Mouse (Mus musculus) ES-Bruce4 (cell line): ENCODE measurements around the gene 4930442H23Rik. TPM values are rescaled to one million over a fixed set of nuclear protein-coding genes. Genes with fewer than 3 reads are reported as not detected.
"Not testable (repeated sequence)": the region's sequence is repeated elsewhere in the genome, so short reads cannot be mapped to it uniquely, and the experiment has no call there.

ENCODE experiments used
- H3K27ac ChIP-seq: 2 replicates; pipeline ENCODE4 v1.5.1; 2012; ENCODE audit warnings: low read length, inconsistent platforms; ENCODE audit not compliant: insufficient read depth
- H3K27me3 ChIP-seq: 2 replicates; pipeline ENCODE4 v1.6.1; 2012; ENCODE audit warnings: mild to moderate bottlenecking, low read length, inconsistent platforms; ENCODE audit not compliant: control insufficient read depth, poor library complexity, insufficient read depth, severe bottlenecking
- H3K36me3 ChIP-seq: 2 replicates; pipeline ENCODE4 v1.6.1; 2012; ENCODE audit warnings: inconsistent platforms, mild to moderate bottlenecking, low read length, moderate library complexity; ENCODE audit not compliant: control insufficient read depth, poor library complexity, insufficient read depth, severe bottlenecking
- H3K4me1 ChIP-seq: one replicate; pipeline ENCODE4 v1.8.1; 2011; ENCODE audit warnings: low read length; ENCODE audit not compliant: control insufficient read depth, insufficient read depth
- H3K4me3 ChIP-seq: 2 replicates; pipeline ENCODE4 v1.5.1; 2011; ENCODE audit warnings: low read depth, mild to moderate bottlenecking, low read length
- H3K9ac ChIP-seq: 2 replicates; pipeline ENCODE4 v1.6.1; 2012; ENCODE audit warnings: low read depth, mild to moderate bottlenecking, inconsistent platforms; ENCODE audit not compliant: poor library complexity, severe bottlenecking
- H3K9me3 ChIP-seq: replicated peaks from 2 replicates; pipeline ENCODE4 v1.6.1; 2012; ENCODE audit warnings: mild to moderate bottlenecking, low read length, inconsistent platforms; ENCODE audit not compliant: control insufficient read depth, poor library complexity, insufficient read depth, severe bottlenecking
- CTCF ChIP-seq: IDR thresholded peaks from one replicate; pipeline ENCODE4 v1.8.1; 2011; ENCODE audit warnings: low read depth, low read length
- EP300 ChIP-seq: IDR thresholded peaks from 2 replicates; pipeline ENCODE4 v1.6.1; 2011; ENCODE audit warnings: low read depth, low read length; ENCODE audit not compliant: insufficient read depth
- POLR2A ChIP-seq: IDR thresholded peaks from one replicate; pipeline ENCODE4 v1.8.1; 2011; ENCODE audit warnings: low read length; ENCODE audit not compliant: insufficient read depth
- polyA plus RNA-seq: library from polyadenylated mRNA; stranded (reverse); fragments of >200 nt; gene quantifications from 2 replicates; pipeline ENCODE4 v1.2.4, GENCODE M21; 2011; ENCODE audit warnings: low read depth; ENCODE audit not compliant: missing spikeins, insufficient read depth, insufficient read length

Gene 4930442H23Rik
- polyA plus RNA-seq, 1 experiment: not detected

DNA sequence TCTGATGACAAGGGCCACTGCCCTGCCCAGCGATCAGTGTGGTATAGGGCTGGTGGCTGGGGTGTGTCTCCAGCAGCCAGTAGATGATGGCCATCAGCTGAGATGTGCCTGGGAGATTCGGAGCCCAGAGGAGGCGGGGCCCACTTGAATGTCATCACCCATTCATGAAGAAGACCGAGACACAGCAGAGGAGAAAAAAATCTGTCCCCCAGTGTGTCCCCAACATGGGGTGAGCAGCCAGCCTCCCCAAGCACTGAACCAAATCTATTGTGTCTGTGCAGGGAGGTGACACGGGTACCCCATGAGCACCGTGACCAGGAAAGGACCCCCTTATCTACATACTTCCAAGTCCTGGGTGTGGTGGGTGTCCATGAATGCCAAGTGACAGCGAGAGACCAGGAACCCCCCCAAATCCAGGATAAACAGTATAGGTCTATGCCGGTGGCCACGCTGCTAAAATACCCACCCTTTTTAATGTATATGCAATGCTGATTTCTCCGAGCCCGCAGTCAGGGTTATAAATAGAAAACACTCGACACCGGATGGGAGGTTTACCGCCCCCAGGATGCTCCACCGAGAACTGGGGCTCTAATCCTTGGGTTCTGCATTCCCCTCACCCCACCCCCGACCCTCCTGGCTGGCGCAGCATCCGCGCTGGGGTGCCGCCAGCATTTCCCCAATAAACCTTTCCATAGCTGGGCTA is 46.2 kb upstream of the 4930442H23Rik start:
- H3K27me3 ChIP-seq: no peaks in the 10 kb centered on the region

DNA sequence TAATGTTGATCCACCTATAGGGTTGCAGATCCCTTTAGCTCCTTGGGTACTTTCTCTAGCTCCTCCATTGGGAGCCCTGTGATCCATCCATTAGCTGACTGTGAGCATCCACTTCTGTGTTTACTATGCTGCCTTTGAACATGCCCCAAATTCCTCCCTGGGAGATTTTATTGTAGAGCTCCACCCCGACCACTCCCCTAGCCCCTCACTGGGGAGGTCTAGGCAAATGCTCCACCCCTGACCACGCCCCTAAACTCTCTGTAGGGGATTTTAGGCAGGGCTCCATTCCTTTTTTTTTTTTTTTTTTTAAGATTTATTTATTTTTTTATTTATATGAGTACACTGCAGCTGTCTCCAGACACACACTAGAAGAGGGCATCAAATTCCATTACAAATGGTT is 40.1 kb upstream of the 4930442H23Rik start:
- not testable (repeated sequence) for H3K36me3 ChIP-seq, H3K27ac ChIP-seq, H3K4me1 ChIP-seq

More for the DNA sequence above, 46.2 kb upstream of the 4930442H23Rik start:
- TF ChIP-seq EP300 (peak; percentile 46; the same call in 1 of the 2 replicates), CTCF (no peak), POLR2A (no peak)
- Histone ChIP-seq H3K4me1 (no peaks in the 10 kb centered on the region), H3K36me3 (no peaks in the 10 kb centered on the region), H3K27ac (no peak overlapping the region), H3K9me3 (no peaks in the 10 kb centered on the region), H3K4me3 (peak overlapping the region; percentile 39), H3K9ac (no peak overlapping the region)

DNA sequence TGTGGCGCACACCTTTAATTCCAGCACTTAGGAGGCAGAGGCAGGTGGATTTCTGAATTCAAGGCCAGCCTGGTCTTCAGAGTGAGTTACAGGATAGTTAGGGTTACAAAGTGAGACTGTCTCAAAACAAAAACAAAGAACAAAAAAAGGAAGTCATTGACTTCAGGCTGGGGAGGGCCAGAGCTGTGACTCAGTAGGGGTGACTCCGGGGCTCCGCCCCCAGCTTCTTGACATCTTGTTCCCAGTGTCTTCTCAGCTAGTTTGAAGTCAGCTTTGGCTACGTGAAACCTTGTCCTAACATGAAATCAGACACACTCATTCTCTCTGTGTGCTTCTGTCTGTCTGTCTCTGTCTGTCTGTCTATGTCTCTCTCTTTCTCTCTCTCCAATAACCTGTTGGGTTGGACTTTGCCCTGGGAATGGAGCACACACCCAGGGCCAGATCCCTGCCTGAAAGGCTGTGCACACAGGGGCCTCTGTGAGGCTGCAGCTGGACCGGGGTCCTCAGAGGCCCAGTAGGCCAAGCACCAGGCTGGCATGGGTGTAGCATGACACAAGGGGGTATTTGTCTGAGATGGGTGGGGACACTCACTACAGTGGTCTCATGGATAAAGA is 37.9 kb upstream of the 4930442H23Rik start:
- no peaks in the 10 kb centered on the region for H3K27me3 ChIP-seq
- peaks cover 2% of the 10 kb centered on the region for H3K4me1 ChIP-seq
- no peak overlapping the region for H3K4me3 ChIP-seq
- no peaks in the 10 kb centered on the region for H3K9me3 ChIP-seq
- no peak overlapping the region for H3K9ac ChIP-seq
- TF ChIP-seq POLR2A (no peak), EP300 (no peak), CTCF (no peak)
- H3K27ac ChIP-seq: no peak overlapping the region
- no peaks in the 10 kb centered on the region for H3K36me3 ChIP-seq

More for the DNA sequence above, 40.1 kb upstream of the 4930442H23Rik start:
- not testable (repeated sequence) for H3K9ac ChIP-seq, H3K9me3 ChIP-seq, H3K4me3 ChIP-seq, H3K27me3 ChIP-seq

DNA sequence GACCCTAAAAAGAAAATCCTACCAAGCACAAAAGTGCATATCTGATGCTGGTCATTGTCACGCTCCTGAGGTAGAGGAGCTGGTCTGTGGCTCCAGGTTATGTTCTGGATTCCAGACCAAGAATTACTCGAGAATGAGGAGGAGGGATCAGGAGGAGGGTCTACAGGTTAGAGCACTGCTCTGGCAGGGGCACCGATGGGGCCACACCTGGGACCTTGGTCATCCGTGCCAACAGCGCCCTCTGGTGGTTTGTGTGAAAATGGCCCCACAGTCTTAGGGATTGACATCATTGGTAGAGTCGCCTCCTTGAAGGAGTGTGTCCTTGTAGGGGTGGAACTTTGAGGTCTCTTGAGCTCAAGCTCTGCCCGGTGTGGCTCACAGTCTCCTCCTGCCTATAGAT is 34.3 kb upstream of the 4930442H23Rik start:
- H3K4me3 ChIP-seq: no peak overlapping the region
- H3K9me3 ChIP-seq: no peaks in the 10 kb centered on the region
- peaks cover 2% of the 10 kb centered on the region for H3K4me1 ChIP-seq
- H3K27ac ChIP-seq: no peak overlapping the region
- H3K9ac ChIP-seq: no peak overlapping the region
- TF ChIP-seq POLR2A (no peak), CTCF (peak; percentile 79), EP300 (no peak)
- no peaks in the 10 kb centered on the region for H3K27me3 ChIP-seq
- no peaks in the 10 kb centered on the region for H3K36me3 ChIP-seq

DNA sequence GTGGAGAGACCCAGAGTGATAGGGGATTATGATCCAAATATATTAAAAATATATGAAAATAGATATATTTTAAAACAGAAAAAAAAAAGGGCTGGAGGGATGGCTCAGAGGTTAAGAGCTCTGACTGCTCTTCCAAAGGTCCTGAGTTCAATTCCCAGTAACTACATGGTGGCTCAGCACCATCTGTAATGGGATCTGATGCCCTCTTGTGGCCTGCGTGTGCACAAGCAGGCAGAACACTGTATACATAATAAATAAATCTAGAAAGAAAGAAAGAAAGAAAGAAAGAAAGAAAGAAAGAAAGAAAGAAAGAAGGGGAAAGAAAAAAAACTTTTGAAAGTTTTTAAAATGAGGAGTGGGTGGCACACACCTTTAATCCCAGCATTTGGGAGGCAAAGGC is 33.6 kb upstream of the 4930442H23Rik start:
- H3K4me1 ChIP-seq, H3K27ac ChIP-seq, H3K36me3 ChIP-seq, H3K9ac ChIP-seq, H3K4me3 ChIP-seq, H3K27me3 ChIP-seq, H3K9me3 ChIP-seq: not testable (repeated sequence)
- TF ChIP-seq CTCF: peak; percentile 46

DNA sequence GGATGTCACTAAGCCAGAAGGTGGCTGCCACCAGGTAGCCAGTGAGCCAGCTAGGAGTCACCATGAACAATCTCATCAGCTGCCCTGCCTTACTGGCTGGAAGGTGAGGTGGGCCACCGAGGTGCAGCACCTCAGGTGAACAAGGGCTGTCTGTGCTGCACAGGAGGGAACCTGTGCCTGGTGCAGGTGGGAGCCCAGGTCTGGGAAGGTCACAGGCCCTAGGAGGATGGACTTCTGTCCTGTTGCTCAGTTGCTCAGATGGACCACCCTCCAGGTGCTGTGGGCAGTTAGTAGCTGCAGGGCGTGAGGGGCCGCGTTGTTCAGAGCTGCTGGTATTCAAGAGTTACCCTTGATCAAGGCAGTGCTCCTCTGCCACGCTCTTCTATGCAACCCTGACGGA is 33.2 kb upstream of the 4930442H23Rik start:
- TF ChIP-seq CTCF (no peak), POLR2A (no peak), EP300 (no peak)
- Histone ChIP-seq H3K27me3 (no peaks in the 10 kb centered on the region), H3K9ac (no peak overlapping the region), H3K4me3 (no peak overlapping the region), H3K27ac (no peak overlapping the region), H3K9me3 (no peaks in the 10 kb centered on the region), H3K36me3 (no peaks in the 10 kb centered on the region), H3K4me1 (peaks cover 2% of the 10 kb centered on the region)
